Mouse (Mus musculus) embryonic facial prominence, embryonic 11.5 days (tissue): Measurements from ENCODE around the gene Pdcd7. TPM values are rescaled to one million over a fixed set of nuclear protein-coding genes. Genes with fewer than 3 reads are reported as not detected.

Source experiments
- ATAC-seq: fragments of 200-750 bp; cut with Nextera tagmentation; replicated peaks from 2 replicates; pipeline ENCODE4 v1.8.0; 2017; ENCODE audit warnings: low read depth; ENCODE audit not compliant: insufficient number of reproducible peaks, low FRiP score, low TSS enrichment
- DNase-seq: peaks from one replicate; pipeline ENCODE4 v3.0.0-alpha.2; 2015; ENCODE audit warnings: low spot score
- H3K27ac ChIP-seq: fragments of 300-500 bp; sonication (generic); replicated peaks from 2 replicates; pipeline ENCODE4 v1.5.1; 2014; ENCODE audit warnings: mild to moderate bottlenecking, low read depth, low read length, control low read depth
- H3K27me3 ChIP-seq: fragments of 300-500 bp; sonication (generic); 2 replicates; pipeline ENCODE4 v1.6.1; 2014; ENCODE audit warnings: mild to moderate bottlenecking, low read length, moderate library complexity, mixed read lengths; ENCODE audit not compliant: control insufficient read depth, insufficient read depth
- H3K36me3 ChIP-seq: fragments of 300-500 bp; sonication (generic); replicated peaks from 2 replicates; pipeline ENCODE4 v1.6.1; 2014; ENCODE audit warnings: low read depth, mild to moderate bottlenecking, low read length, moderate library complexity, mixed read lengths; ENCODE audit not compliant: control insufficient read depth, insufficient read depth
- H3K4me1 ChIP-seq: fragments of 300-500 bp; sonication (generic); 2 replicates; pipeline ENCODE4 v1.6.1; 2014; ENCODE audit warnings: low read length, mixed read lengths; ENCODE audit not compliant: control insufficient read depth, insufficient read depth
- H3K4me2 ChIP-seq: fragments of 300-500 bp; sonication (generic); 2 replicates; pipeline ENCODE4 v1.6.1; 2014; ENCODE audit warnings: low read depth, mild to moderate bottlenecking, control low read depth, low read length, moderate library complexity
- H3K4me3 ChIP-seq: fragments of 300-500 bp; sonication (generic); 2 replicates; pipeline ENCODE4 v1.5.1; 2014; ENCODE audit warnings: low read depth, low read length, control low read depth
- H3K9ac ChIP-seq: fragments of 300-500 bp; sonication (generic); replicated peaks from 2 replicates; pipeline ENCODE4 v1.6.1; 2014; ENCODE audit warnings: mild to moderate bottlenecking, control low read depth, low read length
- H3K9me3 ChIP-seq: fragments of 300-500 bp; sonication (generic); replicated peaks from 2 replicates; pipeline ENCODE4 v1.6.1; 2016; ENCODE audit warnings: mild to moderate bottlenecking, low read length, inconsistent platforms, mixed read lengths; ENCODE audit not compliant: control insufficient read depth
- WGBS: fragments of 180-500 bp; shearing (Covaris S2); extraction: QIAGEN DNeasy Blood & Tissue Kit; methylation state at CpG from one replicate; pipeline ENCODE4 v1.1.7; 2014; 5-methylcytosine and 5-hydroxymethylcytosine counted together
- polyA plus RNA-seq: library from polyadenylated mRNA; unstranded; fragments of >200 nt; fragmentation: Nextera tagmentation; extraction: Ambion mirVana; gene quantifications from 2 replicates; pipeline ENCODE4 v1.2.1, GENCODE M21; 2014

Pdcd7 gene
- polyA plus RNA-seq, 1 experiment from 2014 or later: 18.5 TPM

- ATAC-seq (no peak), DNase-seq (no peak)
- peaks cover 6% of the 10 kb centered on the region for H3K36me3 ChIP-seq
- H3K4me2 ChIP-seq: no peak overlapping the region
- no peak overlapping the region for H3K4me3 ChIP-seq
- no peaks in the 10 kb centered on the region for H3K27me3 ChIP-seq
- no peaks in the 10 kb centered on the region for H3K4me1 ChIP-seq
- H3K27ac ChIP-seq: no peak overlapping the region
- no peaks in the 10 kb centered on the region for H3K9me3 ChIP-seq
- 90% methylated on average over 1 of the region's 1 CpGs for WGBS
- H3K9ac ChIP-seq: no peak overlapping the region
Measured at GRCm38 (mm10) chr9:65308011-65308410, 37.9 kb upstream of the Pdcd7 start.

- Histone ChIP-seq H3K4me1 (no peaks in the 10 kb centered on the region), H3K36me3 (peaks cover 10% of the 10 kb centered on the region), H3K27ac (no peak overlapping the region), H3K4me3 (no peak overlapping the region), H3K4me2 (no peak overlapping the region), H3K9ac (no peak overlapping the region), H3K9me3 (no peaks in the 10 kb centered on the region), H3K27me3 (no peaks in the 10 kb centered on the region)
- 97% methylated on average over 4 of the region's 4 CpGs for WGBS
- ATAC-seq (0 out of 2 replicates have a peak, but pooled peaks have one; percentile 34), DNase-seq (peak; percentile 1)
Measured at GRCm38 (mm10) chr9:65312669-65313357, 33.1 kb upstream of the Pdcd7 start.

GRCm38 (mm10) chr9:65313846-65314245 lies 32.1 kb upstream of the Pdcd7 start:
- Histone ChIP-seq H3K9ac (no peak overlapping the region), H3K36me3 (peaks cover 10% of the 10 kb centered on the region), H3K27me3 (no peaks in the 10 kb centered on the region)

GRCm38 (mm10) chr9:65322255-65322900 lies 23.5 kb upstream of the Pdcd7 start:
- ATAC-seq (no peak), DNase-seq (no peak)
- Histone ChIP-seq H3K36me3 (peaks cover 3% of the 10 kb centered on the region), H3K27me3 (no peaks in the 10 kb centered on the region), H3K27ac (no peak overlapping the region), H3K4me3 (no peak overlapping the region), H3K9ac (no peak overlapping the region), H3K4me2 (no peak overlapping the region), H3K9me3 (no peaks in the 10 kb centered on the region), H3K4me1 (no peaks in the 10 kb centered on the region)
- 89% methylated on average over 11 of the region's 11 CpGs for WGBS

More at GRCm38 (mm10) chr9:65313846-65314245, 32.1 kb upstream of the Pdcd7 start:
- Histone ChIP-seq H3K27ac (no peak overlapping the region), H3K4me2 (no peak overlapping the region), H3K4me3 (no peak overlapping the region), H3K4me1 (no peaks in the 10 kb centered on the region), H3K9me3 (no peaks in the 10 kb centered on the region)
- ATAC-seq: no peak
- WGBS: 100% methylated on average over 1 of the region's 1 CpGs
- DNase-seq: no peak

GRCm38 (mm10) chr9:65325971-65326370 lies 19.9 kb upstream of the Pdcd7 start:
- no peak overlapping the region for H3K4me2 ChIP-seq
- peaks cover 2% of the 10 kb centered on the region; the same call in 1 of the 2 replicates for H3K36me3 ChIP-seq
- ATAC-seq (no peak), DNase-seq (no peak)
- H3K4me3 ChIP-seq: no peak overlapping the region
- no peaks in the 10 kb centered on the region for H3K4me1 ChIP-seq
- H3K27me3 ChIP-seq: no peaks in the 10 kb centered on the region
- no peak overlapping the region for H3K27ac ChIP-seq
- no peak overlapping the region for H3K9ac ChIP-seq
- H3K9me3 ChIP-seq: no peaks in the 10 kb centered on the region

- Histone ChIP-seq H3K4me3 (no peak overlapping the region), H3K4me2 (no peak overlapping the region), H3K27me3 (no peaks in the 10 kb centered on the region), H3K9ac (no peak overlapping the region), H3K36me3 (peaks cover 2% of the 10 kb centered on the region; the same call in 1 of the 2 replicates), H3K27ac (no peak overlapping the region), H3K9me3 (no peaks in the 10 kb centered on the region), H3K4me1 (no peaks in the 10 kb centered on the region)
- ATAC-seq (no peak), DNase-seq (no peak)
- WGBS: 99% methylated on average over 2 of the region's 2 CpGs
Measured at GRCm38 (mm10) chr9:65327371-65327770, 18.5 kb upstream of the Pdcd7 start.

GRCm38 (mm10) chr9:65333958-65334357 lies 11.9 kb upstream of the Pdcd7 start:
- no peaks in the 10 kb centered on the region for H3K27me3 ChIP-seq
- no peaks in the 10 kb centered on the region for H3K36me3 ChIP-seq
- H3K4me2 ChIP-seq: no peak overlapping the region
- no peaks in the 10 kb centered on the region for H3K4me1 ChIP-seq
- DNase-seq: no peak
- H3K27ac ChIP-seq: no peak overlapping the region
- no peaks in the 10 kb centered on the region for H3K9me3 ChIP-seq
- WGBS: 91% methylated on average over 5 of the region's 5 CpGs
- ATAC-seq: no peak
- no peak overlapping the region for H3K4me3 ChIP-seq
- no peak overlapping the region for H3K9ac ChIP-seq

GRCm38 (mm10) chr9:65339146-65339545 lies 6.8 kb upstream of the Pdcd7 start:
- H3K4me1 ChIP-seq: no peaks in the 10 kb centered on the region

More at GRCm38 (mm10) chr9:65339146-65339545, 6.8 kb upstream of the Pdcd7 start:
- H3K27me3 ChIP-seq: no peaks in the 10 kb centered on the region
- no peak overlapping the region for H3K4me2 ChIP-seq
- no peak for ATAC-seq
- H3K4me3 ChIP-seq: no peak overlapping the region
- WGBS: 82% methylated on average over 4 of the region's 4 CpGs
- no peaks in the 10 kb centered on the region for H3K36me3 ChIP-seq
- H3K9ac ChIP-seq: no peak overlapping the region
- H3K9me3 ChIP-seq: no peaks in the 10 kb centered on the region
- no peak for DNase-seq
- no peak overlapping the region for H3K27ac ChIP-seq
